Mouse (Mus musculus) cerebellum, postnatal 36 days (tissue): ENCODE data around the gene Mobp.

Source experiments
- DNase-seq, 2 experiments: peaks; one replicate each; pipeline ENCODE4 v3.0.0; 2021 to 2022; ENCODE audit warnings: mixed read lengths in 2 of 2

Gene Mobp

DNA sequence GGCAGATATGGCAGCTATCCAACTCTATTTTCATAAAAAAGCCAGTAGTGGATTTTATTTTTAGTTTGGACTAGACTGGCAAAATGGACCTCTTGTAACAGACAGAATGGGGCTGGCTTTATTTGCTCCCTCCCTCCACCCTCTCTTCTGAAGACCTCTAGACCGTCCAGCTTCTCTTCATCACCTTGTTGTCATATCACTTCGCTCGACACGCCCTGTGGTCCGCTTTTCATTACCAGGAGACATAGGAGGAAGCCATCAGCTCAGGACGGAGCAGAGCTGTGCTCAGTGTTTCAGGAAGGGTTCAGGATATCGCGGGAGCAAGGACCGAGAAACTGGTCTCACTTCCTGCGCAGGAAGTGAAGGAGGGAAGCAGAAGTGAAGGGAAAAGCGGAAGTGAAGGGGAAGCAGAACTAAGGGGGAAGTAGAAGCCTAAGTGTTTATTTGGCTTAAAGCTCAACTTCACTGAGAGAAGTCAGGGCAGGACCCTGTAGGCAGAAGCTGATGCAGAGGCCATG, 65.5 kb downstream of the Mobp start:
- DNase-seq, result no peak

DNA sequence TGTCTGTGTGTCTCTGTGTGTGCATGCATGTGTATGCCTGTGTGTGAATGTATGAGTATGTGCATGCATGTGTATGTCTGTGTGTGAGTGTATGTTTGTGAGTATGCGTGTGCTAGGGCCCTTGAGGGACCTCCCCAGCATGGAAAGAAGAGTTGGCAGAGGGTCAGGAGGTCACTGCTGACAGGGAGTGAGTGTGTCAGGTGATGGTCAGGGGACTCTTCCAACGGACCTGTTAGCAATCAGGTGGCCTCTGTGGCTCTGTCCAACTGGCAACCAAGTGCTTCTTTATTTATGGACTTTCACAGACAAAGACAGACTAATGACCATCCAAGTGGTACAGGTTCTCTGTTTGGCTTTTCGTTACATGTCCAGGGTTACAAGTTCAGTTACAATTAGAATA, 69.9 kb downstream of the Mobp start:
- no peak for DNase-seq
